Mouse (Mus musculus): Measurements from ENCODE around the gene Map9. TPM values are rescaled to one million over a fixed set of nuclear protein-coding genes. Genes with fewer than 3 reads are reported as not detected.

Map9 gene
- polyA plus RNA-seq (2017; shearing (Covaris generic)), result 7.9 TPM

DNA sequence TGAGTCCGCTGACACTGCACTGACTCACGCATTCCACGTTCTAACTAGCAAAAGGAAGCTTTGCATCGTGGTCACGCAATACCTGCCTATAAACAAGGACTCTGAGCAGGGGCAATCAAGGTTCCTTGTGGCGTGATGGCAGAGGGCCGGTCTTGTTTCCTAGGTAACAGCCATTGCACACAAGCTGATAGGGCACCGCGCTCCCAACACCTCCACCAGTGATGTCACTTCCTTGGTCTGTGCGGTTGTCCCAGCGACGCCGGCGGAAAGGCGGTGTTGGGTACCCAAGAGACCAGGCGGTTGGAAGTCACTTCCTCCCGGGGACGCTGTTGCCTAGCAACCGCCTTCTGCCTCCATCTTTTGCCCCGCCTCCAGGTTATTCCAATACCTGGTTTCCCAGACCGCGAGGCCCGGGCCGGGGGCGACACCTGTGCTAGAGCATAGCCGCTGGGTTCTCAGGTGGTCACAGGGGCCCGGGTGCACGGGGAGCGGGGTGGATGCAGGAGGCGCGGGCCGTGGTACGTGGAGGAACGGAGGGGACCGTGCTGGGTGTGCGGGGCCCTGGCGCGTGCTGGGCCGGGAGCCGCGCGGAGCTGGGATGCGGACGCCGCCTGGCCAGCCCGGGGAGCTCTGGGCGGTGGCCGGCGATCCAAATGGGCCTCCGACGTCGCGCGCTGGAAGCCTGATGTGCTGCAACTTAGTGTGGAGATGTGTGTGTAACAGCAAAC is at the start of gene Map9:
Gene Map9 (plus strand): TSS at position 248 of the 728 bp plus-strand sequence.

Other genes with a start within 250 kb of the Map9 start
- 0.26 TPM for gene Gucy1a1, start 212.3 kb upstream of the Map9 start, polyA plus RNA-seq (2017; shearing (Covaris generic))
- not detected for gene Npy2r, start 190.0 kb downstream of the Map9 start, polyA plus RNA-seq (2017; shearing (Covaris generic))